Mouse (Mus musculus) forebrain, embryonic 13.5 days (tissue): ENCODE results near the gene Rapsn. TPM values are rescaled to one million over a fixed set of nuclear protein-coding genes. Genes with fewer than 3 reads are reported as not detected.
A peak's percentile ranks its signal among the peaks of the same experiment; 100 is the strongest.
"Not testable (repeated sequence)": the region's sequence is repeated elsewhere in the genome, so short reads cannot be mapped to it uniquely, and the experiment has no call there.

ENCODE experiments used
- ATAC-seq: fragments of 200-750 bp; cut with Nextera tagmentation; 2 replicates; pipeline ENCODE4 v1.8.0; 2017
- H3K27ac ChIP-seq: fragments of 300-500 bp; sonication (generic); 2 replicates; pipeline ENCODE4 v1.5.1; 2015; ENCODE audit warnings: inconsistent platforms, mild to moderate bottlenecking, moderate library complexity
- H3K27me3 ChIP-seq: fragments of 300-500 bp; sonication (generic); 2 replicates; pipeline ENCODE4 v1.6.1; 2015; ENCODE audit warnings: mild to moderate bottlenecking, inconsistent platforms
- H3K36me3 ChIP-seq: fragments of 300-500 bp; sonication (generic); 2 replicates; pipeline ENCODE4 v1.6.1; 2015; ENCODE audit warnings: mild to moderate bottlenecking, inconsistent platforms; ENCODE audit not compliant: poor library complexity, severe bottlenecking
- H3K4me1 ChIP-seq: fragments of 300-500 bp; sonication (generic); 2 replicates; pipeline ENCODE4 v1.6.1; 2015; ENCODE audit warnings: inconsistent platforms
- H3K4me2 ChIP-seq: fragments of 300-500 bp; sonication (generic); 2 replicates; pipeline ENCODE4 v1.6.1; 2015; ENCODE audit warnings: inconsistent platforms, mild to moderate bottlenecking, moderate library complexity
- H3K4me3 ChIP-seq: fragments of 300-500 bp; sonication (generic); 2 replicates; pipeline ENCODE4 v1.5.1; 2015; ENCODE audit warnings: mild to moderate bottlenecking, inconsistent platforms
- H3K9ac ChIP-seq: fragments of 300-500 bp; sonication (generic); 2 replicates; pipeline ENCODE4 v1.6.1; 2015; ENCODE audit warnings: mild to moderate bottlenecking, inconsistent platforms
- H3K9me3 ChIP-seq: fragments of 300-500 bp; sonication (generic); replicated peaks from 2 replicates; pipeline ENCODE4 v1.6.1; 2016; ENCODE audit warnings: inconsistent platforms
- WGBS: fragments of 180-500 bp; shearing (Covaris S2); methylation state at CpG from one replicate; pipeline ENCODE4 v1.1.7; 2015; 5-methylcytosine and 5-hydroxymethylcytosine counted together
- polyA plus RNA-seq: library from polyadenylated mRNA; unstranded; fragments of >200 nt; fragmentation: Nextera tagmentation; extraction: Ambion mirVana; gene quantifications from 2 replicates; pipeline ENCODE4 v1.2.1, GENCODE M21; 2015

Rapsn gene
- polyA plus RNA-seq, 1 experiment from 2014 or later: 0.72 TPM

DNA sequence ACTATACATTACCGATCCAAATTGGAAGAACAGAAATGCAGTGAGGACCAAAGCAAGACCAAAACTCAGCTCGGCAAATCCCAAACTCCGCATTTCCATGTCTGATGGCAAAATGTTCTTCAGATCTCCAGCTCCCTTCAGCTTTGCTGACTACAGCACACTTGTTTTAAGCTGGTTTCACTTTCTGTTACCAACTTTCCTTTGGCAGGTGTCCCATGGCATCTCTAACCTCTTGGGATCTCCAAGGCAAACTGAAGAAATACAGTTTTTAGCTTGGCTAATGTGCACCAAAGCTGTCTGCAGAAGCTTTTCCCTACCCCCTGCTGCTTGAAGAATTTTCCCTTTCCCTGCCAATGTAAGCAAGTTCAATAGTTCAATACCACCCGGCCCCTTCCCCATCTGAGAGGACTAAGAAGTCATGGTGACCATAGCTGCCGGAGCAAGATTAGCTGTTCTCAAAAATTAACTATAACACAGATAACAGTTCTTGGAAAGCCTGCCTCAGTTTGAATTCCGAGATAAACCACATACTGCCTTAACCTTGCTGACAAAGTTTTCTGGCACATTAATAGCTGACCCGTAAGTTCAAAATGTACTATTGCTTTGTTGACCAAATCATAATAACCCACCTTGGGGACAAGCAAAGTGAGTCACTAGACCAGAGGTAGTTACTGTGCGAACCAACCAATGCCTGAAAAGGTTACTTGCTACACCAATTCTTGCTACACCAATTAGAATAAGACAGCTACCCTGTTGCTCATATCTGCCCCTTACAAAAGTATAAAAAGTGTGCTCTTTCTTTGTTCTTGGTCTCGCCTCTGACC lies 7.8 kb upstream of the Rapsn start:
- H3K4me3 ChIP-seq: no peak overlapping the region
- H3K27me3 ChIP-seq: no peaks in the 10 kb centered on the region
- no peak overlapping the region for H3K9ac ChIP-seq
- ATAC-seq: no peak
- no peaks in the 10 kb centered on the region for H3K9me3 ChIP-seq
- 86% methylated on average over 9 of the region's 9 CpGs for WGBS
- no peak overlapping the region for H3K4me2 ChIP-seq
- H3K4me1 ChIP-seq: no peaks in the 10 kb centered on the region
- H3K27ac ChIP-seq: no peak overlapping the region
- no peaks in the 10 kb centered on the region for H3K36me3 ChIP-seq

DNA sequence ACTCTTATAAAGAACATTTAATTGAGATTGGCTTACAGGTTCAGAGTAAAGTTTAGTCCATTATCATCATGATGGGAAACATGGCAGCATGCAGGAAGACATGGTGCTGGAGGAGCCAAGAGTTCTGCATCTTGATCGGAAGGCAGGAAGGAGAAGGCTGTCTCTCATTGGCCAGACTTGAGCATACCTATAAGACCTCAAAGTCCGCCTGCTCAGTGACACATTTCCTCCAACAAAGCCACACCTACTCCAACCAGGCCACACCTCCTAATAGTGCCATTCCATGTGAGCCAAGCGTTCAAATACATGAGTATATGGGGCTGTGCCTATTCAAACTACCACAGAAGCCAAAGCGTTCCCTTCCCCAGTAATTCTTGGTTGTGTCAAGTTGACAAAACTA lies 4.2 kb upstream of the Rapsn start:
- 80% methylated on average over 4 of the region's 4 CpGs for WGBS

DNA sequence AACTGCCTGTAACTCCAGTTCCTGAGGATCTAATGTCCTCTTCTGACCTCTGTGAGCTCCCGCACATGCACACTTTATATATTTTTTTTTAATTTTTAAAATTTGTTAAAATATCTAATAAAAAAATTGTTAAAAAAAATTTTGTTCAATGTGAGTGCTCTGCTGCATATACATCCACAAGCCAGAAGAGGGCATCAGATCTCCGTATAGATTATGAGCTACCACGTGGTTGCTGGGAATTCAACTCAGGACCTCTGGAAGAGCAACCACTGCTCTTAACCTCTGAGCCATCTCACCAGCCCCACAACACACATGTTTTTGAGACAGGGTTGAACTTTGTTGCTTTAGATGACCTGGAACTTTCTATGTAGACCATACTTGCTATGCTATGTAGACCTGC lies 2.4 kb upstream of the Rapsn start:
- Histone ChIP-seq H3K4me1 (no peaks in the 10 kb centered on the region), H3K4me2 (no peak overlapping the region), H3K27ac (no peak overlapping the region), H3K9ac (no peak overlapping the region), H3K27me3 (no peaks in the 10 kb centered on the region), H3K4me3 (no peak overlapping the region), H3K9me3 (no peaks in the 10 kb centered on the region), H3K36me3 (no peaks in the 10 kb centered on the region)
- 19% methylated on average over 3 of the region's 3 CpGs for WGBS
- ATAC-seq: no peak

More for the DNA sequence above, 4.2 kb upstream of the Rapsn start:
- Histone ChIP-seq H3K4me2 (no peak overlapping the region), H3K27me3 (no peaks in the 10 kb centered on the region), H3K4me1 (no peaks in the 10 kb centered on the region), H3K36me3 (no peaks in the 10 kb centered on the region), H3K27ac (no peak overlapping the region), H3K4me3 (no peak overlapping the region), H3K9me3 (no peaks in the 10 kb centered on the region), H3K9ac (no peak overlapping the region)
- no peak for ATAC-seq

DNA sequence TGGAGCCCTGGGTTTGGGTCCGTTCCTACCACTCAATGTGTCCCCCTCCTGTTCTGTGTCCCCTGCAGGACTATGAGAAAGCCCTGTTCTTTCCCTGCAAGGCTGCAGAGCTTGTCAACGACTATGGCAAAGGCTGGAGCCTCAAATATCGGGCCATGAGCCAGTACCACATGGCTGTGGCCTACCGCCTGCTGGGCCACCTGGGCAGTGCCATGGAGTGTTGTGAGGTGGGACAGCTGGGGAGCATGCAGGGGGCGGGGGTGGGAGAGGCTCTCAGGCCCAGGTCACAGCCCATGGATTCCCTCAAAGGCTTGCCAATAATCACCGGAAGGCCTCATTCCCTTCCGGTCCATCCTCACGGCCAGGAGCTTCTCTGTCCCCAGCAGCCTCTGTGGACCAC lies 6.4 kb downstream of the Rapsn start:
- no peak overlapping the region for H3K9ac ChIP-seq
- 66% methylated on average over 8 of the region's 8 CpGs for WGBS
- H3K27ac ChIP-seq: no peak overlapping the region
- H3K9me3 ChIP-seq: no peaks in the 10 kb centered on the region
- H3K4me2 ChIP-seq: no peak overlapping the region
- ATAC-seq: no peak
- H3K4me3 ChIP-seq: no peak overlapping the region
- H3K27me3 ChIP-seq: no peaks in the 10 kb centered on the region
- H3K4me1 ChIP-seq: no peaks in the 10 kb centered on the region
- H3K36me3 ChIP-seq: no peaks in the 10 kb centered on the region

DNA sequence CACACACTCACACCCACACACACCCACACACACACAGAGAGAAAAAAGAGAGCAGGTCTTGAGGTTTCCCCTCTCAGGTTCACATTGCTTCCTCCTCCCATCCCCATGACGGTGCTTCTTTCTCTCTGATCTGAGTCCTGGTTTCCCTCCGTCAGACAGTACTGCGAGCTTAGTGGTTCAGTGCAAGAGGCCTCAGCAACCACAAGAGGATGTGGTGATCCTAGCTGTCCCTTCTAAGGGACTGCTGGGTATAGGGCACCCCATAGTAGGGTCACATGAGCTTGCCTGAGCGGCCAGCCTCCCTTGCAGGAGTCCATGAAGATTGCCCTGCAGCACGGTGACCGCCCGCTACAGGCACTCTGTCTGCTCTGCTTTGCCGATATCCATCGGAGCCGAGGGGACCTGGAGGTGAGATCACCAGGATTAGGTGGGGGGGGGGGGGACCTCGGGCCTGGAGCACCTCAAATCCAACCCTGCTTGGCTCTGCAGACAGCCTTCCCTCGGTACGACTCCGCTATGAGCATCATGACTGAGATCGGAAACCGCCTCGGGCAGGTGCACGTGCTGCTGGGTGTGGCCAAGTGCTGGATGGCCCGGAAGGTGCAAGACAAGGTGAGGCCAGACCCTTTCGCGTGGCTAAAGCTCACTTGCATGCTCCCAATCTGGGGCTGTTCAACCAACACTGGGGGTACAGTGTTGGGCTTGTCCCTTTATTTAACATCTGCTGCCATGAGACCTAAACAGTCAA lies 7.4 kb downstream of the Rapsn start:
- H3K27me3 ChIP-seq: no peaks in the 10 kb centered on the region
- H3K9me3 ChIP-seq: no peaks in the 10 kb centered on the region
- H3K36me3 ChIP-seq: no peaks in the 10 kb centered on the region
- no peak overlapping the region for H3K9ac ChIP-seq
- 71% methylated on average over 21 of the region's 21 CpGs for WGBS
- H3K4me3 ChIP-seq: no peak overlapping the region
- no peaks in the 10 kb centered on the region for H3K4me1 ChIP-seq
- no peak overlapping the region for H3K27ac ChIP-seq
- no peak overlapping the region for H3K4me2 ChIP-seq
- ATAC-seq: no peak

DNA sequence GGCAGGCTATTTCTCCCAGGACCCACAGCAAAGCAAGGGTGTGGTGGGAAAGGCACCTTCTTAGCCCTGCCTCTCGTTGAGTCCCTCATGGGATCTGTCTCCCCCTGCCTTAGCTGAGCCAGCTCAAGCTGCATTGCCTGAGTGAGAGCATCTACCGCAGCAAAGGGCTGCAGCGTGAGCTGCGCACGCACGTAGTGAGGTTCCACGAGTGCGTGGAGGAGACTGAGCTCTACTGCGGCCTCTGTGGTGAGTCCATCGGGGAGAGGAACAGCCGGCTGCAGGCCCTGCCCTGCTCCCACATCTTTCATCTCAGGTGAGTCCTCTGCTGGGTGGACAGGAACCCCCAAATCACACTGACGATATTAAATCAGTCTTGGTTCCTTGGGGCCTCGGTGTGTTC lies 9.3 kb downstream of the Rapsn start:
- Histone ChIP-seq H3K9me3 (no peaks in the 10 kb centered on the region), H3K27ac (no peak overlapping the region), H3K4me2 (no peak overlapping the region), H3K4me1 (no peaks in the 10 kb centered on the region), H3K27me3 (no peaks in the 10 kb centered on the region), H3K9ac (no peak overlapping the region), H3K36me3 (no peaks in the 10 kb centered on the region), H3K4me3 (no peak overlapping the region)
- no peak for ATAC-seq
- 87% methylated on average over 13 of the region's 13 CpGs for WGBS

DNA sequence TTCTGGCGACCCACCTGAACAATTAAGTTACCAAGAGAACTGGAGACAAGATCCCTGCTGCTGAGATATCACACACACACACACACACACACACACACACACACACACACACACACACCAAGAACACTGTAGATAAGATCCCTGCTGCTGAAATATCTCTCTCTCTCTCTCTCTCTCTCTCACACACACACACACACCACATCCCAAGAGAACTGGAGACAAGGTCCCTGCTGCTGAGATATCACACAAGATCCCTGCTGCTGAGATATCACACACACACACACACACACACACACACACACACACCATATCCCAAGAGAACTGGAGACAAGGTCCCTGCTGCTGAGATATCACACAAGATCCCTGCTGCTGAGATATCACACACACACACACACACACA lies 10.4 kb downstream of the Rapsn start:
- not testable (repeated sequence) for H3K4me3 ChIP-seq, H3K36me3 ChIP-seq, H3K9ac ChIP-seq, H3K27ac ChIP-seq, H3K4me2 ChIP-seq, ATAC-seq, H3K9me3 ChIP-seq, H3K4me1 ChIP-seq, H3K27me3 ChIP-seq
- 93% methylated on average over 1 of the region's 1 CpGs for WGBS

DNA sequence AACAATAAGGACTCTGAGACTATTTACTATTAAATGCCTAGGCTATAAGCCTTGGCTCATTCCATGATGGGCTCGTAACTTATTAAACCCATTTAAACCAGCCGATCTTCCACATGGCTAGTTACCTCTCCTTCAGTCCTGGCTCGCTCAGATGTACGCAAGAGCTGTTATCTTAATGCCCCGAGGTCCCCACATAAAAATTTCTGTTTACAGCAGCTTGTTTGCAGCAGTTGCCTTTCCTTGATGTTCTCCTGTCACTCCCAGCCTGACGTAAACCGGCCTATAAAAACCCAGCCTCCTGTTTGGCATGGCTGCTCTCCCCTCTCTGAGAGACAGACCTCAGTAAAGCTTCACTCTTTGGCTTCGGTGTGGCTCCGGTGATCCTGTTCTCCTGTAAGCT lies 11.9 kb downstream of the Rapsn start:
- Histone ChIP-seq H3K4me2 (no peak overlapping the region), H3K36me3 (peaks cover 8% of the 10 kb centered on the region), H3K27me3 (no peaks in the 10 kb centered on the region), H3K4me1 (no peaks in the 10 kb centered on the region), H3K9ac (no peak overlapping the region), H3K4me3 (no peak overlapping the region), H3K27ac (no peak overlapping the region), H3K9me3 (no peaks in the 10 kb centered on the region)
- ATAC-seq: no peak
- 77% methylated on average over 9 of the region's 9 CpGs for WGBS

DNA sequence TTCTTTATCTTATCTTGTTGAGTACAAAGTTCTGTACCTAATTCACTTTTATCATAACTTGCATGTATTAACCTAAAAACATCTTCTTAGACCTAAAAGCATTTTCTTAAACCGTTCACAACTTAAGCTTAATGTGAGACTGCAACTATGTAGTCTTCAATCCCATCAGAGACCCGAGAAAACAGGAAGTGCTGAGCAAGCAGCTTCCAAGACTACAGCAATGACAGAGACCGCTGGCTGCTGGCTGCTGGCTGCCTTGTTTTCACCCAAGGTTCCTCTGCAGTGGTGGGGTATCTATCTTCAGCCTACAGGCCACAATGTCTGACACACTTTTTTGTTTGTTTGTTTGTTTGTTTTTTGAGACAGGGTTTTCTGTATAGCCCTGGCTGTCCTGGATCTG lies 16.5 kb downstream of the Rapsn start:
- no peak for ATAC-seq
- Histone ChIP-seq H3K36me3 (peaks cover 24% of the 10 kb centered on the region), H3K9ac (no peak overlapping the region), H3K4me2 (no peak overlapping the region), H3K9me3 (no peaks in the 10 kb centered on the region), H3K4me1 (peaks cover 17% of the 10 kb centered on the region), H3K27ac (no peak overlapping the region), H3K4me3 (no peak overlapping the region), H3K27me3 (no peaks in the 10 kb centered on the region)
- WGBS: 93% methylated on average over 3 of the region's 3 CpGs

DNA sequence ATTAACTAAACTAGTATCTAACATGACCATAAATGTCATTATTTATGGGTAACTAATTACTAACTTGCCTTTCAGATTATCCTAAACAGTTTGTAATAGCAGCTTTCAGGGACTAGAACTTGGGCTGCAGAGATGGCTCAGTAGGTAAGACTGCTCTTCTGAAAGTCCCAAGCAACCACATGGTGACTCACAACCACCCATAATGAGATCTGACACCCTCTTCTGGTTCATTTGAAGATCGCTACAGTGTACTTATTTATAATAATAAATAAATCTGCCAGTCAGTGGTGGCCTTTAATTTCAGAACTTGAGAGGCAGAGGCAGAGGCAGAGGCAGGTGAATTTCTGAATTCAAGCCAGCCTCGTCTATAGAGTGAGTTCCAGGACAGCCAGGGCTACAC lies 17.3 kb downstream of the Rapsn start:
- WGBS: 60% methylated on average over 2 of the region's 2 CpGs
- Histone ChIP-seq H3K4me3 (peak overlapping the region; percentile 61), H3K27ac (no peak overlapping the region), H3K27me3 (no peaks in the 10 kb centered on the region), H3K4me2 (peak overlapping the region; percentile 84), H3K9me3 (no peaks in the 10 kb centered on the region), H3K4me1 (peaks cover 17% of the 10 kb centered on the region), H3K36me3 (peaks cover 32% of the 10 kb centered on the region), H3K9ac (no peak overlapping the region)
- ATAC-seq: no peak

DNA sequence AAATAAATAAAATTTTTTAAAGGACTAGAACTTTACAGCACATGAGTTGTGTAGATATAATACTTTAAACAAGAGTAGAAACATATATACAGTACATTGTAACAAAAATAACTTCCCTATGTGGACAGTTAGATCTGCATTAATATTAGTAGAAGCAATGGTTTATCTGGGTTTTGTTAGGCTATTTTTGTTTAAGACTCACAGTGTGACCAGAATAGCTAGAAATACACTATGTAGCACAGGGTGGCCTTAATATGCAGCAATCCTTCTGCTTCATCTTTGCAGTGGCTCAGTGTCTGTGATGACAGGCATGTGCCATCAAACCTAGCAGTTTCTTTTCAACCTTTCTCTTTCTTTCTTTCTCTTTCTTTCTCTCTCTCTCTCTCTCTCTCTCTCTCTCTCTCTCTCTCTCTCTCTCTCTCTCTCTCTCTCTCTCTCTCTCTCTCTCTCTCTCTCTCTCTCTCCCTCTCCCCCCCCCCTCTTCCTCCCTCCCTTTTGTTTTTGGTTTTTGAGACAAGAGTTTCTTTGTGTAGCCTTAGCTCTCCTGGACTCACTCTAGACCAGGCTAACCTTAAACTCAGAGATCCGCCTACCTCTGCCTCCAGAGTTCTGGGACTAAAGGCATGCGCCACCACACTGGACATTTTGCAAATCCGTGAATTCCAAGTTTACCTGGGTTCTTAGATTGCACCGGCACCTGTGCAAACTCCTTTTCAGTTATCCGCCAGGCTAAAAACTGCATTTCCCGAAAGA lies 17.9 kb downstream of the Rapsn start:
- H3K4me3 ChIP-seq: peak overlapping the region; percentile 61
- H3K4me1 ChIP-seq: peaks cover 17% of the 10 kb centered on the region
- ATAC-seq: peak; percentile 77
- no peak overlapping the region for H3K27ac ChIP-seq
- WGBS: 0% methylated on average over 6 of the region's 6 CpGs
- no peaks in the 10 kb centered on the region for H3K27me3 ChIP-seq
- peak overlapping the region; percentile 73 for H3K9ac ChIP-seq
- H3K9me3 ChIP-seq: no peaks in the 10 kb centered on the region
- H3K36me3 ChIP-seq: peaks cover 38% of the 10 kb centered on the region
- peak overlapping the region; percentile 84 for H3K4me2 ChIP-seq

DNA sequence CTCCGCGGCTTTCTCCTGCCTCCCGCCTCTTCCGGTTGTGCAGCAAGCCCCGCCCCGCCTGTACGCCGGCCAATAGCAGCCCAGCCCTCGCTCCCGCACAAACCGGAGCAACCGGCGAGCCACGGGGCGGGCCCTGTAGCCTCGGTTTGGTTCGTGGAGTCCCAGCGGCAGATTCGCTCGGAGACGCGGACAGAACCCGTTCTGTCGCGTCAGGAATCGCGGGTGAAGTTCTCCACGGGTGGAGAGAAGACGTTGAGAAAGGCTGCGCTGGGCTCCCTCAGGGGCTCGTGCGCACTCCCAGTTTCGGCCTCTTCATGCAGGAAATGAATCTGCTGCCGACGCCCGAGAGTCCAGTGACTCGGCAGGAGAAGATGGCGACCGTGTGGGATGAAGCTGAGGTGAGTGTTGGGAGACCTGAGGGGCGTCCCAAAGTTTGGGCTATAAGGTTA lies 18.5 kb downstream of the Rapsn start, which contains the start of gene Psmc3:
Psmc3 (plus strand) TSS at position 76 of the 449 bp plus-strand sequence.
- H3K9me3 ChIP-seq: no peaks in the 10 kb centered on the region
- peak; percentile 99 for ATAC-seq
- H3K36me3 ChIP-seq: peaks cover 44% of the 10 kb centered on the region
- no peaks in the 10 kb centered on the region for H3K27me3 ChIP-seq
- peak within 1 kb of the TSS; percentile 73 for H3K9ac ChIP-seq
- WGBS: under 1% methylated on average over 40 of the region's 40 CpGs
- H3K27ac ChIP-seq: peak within 1 kb of the TSS; percentile 72
- H3K4me1 ChIP-seq: peaks cover 17% of the 10 kb centered on the region
- peak within 1 kb of the TSS; percentile 84 for H3K4me2 ChIP-seq
- peak within 1 kb of the TSS; percentile 61 for H3K4me3 ChIP-seq
